Comparison of ENCODE assay signal across 8 mouse cellular contexts in genomic region chr8:48844961-48845360, GRCm38 (mm10). TPM values are rescaled to one million over a fixed set of nuclear protein-coding genes. Genes with fewer than 3 reads are reported as not detected.
DNase-seq lines count a peak whose midpoint lies in the region; ATAC-seq and TF ChIP-seq lines count a peak whose summit lies in the region.

No protein-coding gene starts in this region.

- peaks cover 33% of the 10 kb centered on the region for H3K27me3 ChIP-seq in lung, postnatal 0 days (replicated peaks; ENCODE audit: insufficient read depth, low read length)
- peaks cover 21% of the 10 kb centered on the region for H3K27me3 ChIP-seq in hindbrain, embryonic 15.5 days
- peaks cover 59% of the 10 kb centered on the region for H3K27me3 ChIP-seq in liver, embryonic 12.5 days (replicated peaks)
- H3K27me3 ChIP-seq in stomach, postnatal 0 days (ENCODE audit: control insufficient read depth, insufficient read depth, low read length): no peaks in the 10 kb centered on the region

- no peaks in the 10 kb centered on the region for H3K9me3 ChIP-seq in lung, postnatal 0 days (ENCODE audit: low read length)
- H3K9me3 ChIP-seq in hindbrain, embryonic 15.5 days: no peaks in the 10 kb centered on the region
- H3K9me3 ChIP-seq in liver, embryonic 12.5 days (replicated peaks): no peaks in the 10 kb centered on the region
- H3K9me3 ChIP-seq in stomach, postnatal 0 days (ENCODE audit: control insufficient read depth, low read length): no peaks in the 10 kb centered on the region

- 9% methylated on average over 12 of the region's 12 CpGs for WGBS in lung, postnatal 0 days
- WGBS in hindbrain, embryonic 15.5 days: 8% methylated on average over 12 of the region's 12 CpGs
- 6% methylated on average over 12 of the region's 12 CpGs for WGBS in liver, embryonic 12.5 days (ENCODE audit: insufficient replicate concordance)
- 20% methylated on average over 12 of the region's 12 CpGs for WGBS in stomach, postnatal 0 days

- no peak for TF ChIP-seq EP300 in lung, postnatal 0 days (IDR thresholded peaks at IDR 0.05)
- TF ChIP-seq EP300 in stomach, postnatal 0 days (optimal IDR thresholded peaks at IDR 0.05): no peak

- DNase-seq in lung, postnatal 0 days (ENCODE audit: low spot score): no peak
- no peak for DNase-seq in lung, adult 18-20 months
- peak; percentile 58 for DNase-seq in stomach, postnatal 0 days (ENCODE audit: low spot score)
- no peak for DNase-seq in right cerebral cortex, postnatal 14 days
- no peak for DNase-seq in urinary bladder, postnatal 14 days (ENCODE audit: low spot score)

- H3K4me2 ChIP-seq in lung, postnatal 0 days (replicated peaks; ENCODE audit: low read depth, low read length): peak overlapping the region; percentile 81; the same call in 1 of the 2 replicates
- peak overlapping the region; percentile 94 for H3K4me2 ChIP-seq in hindbrain, embryonic 15.5 days
- peak overlapping the region; percentile 65 for H3K4me2 ChIP-seq in liver, embryonic 12.5 days
- peak overlapping the region; percentile 84 for H3K4me2 ChIP-seq in stomach, postnatal 0 days (replicated peaks; ENCODE audit: low read depth)

- no peak overlapping the region for H3K27ac ChIP-seq in lung, postnatal 0 days (ENCODE audit: low read length)
- H3K27ac ChIP-seq in hindbrain, embryonic 15.5 days (replicated peaks): no peak overlapping the region
- H3K27ac ChIP-seq in liver, embryonic 12.5 days: no peak overlapping the region
- H3K27ac ChIP-seq in stomach, postnatal 0 days (replicated peaks): 0 out of 2 replicates have a peak overlapping the region, but pooled peaks have one; percentile 3

- ATAC-seq in lung, postnatal 0 days: no peak
- ATAC-seq in hindbrain, embryonic 15.5 days (ENCODE audit: low FRiP score, low read depth): no peak
- no peak for ATAC-seq in liver, embryonic 12.5 days
- ATAC-seq in stomach, postnatal 0 days (ENCODE audit: low FRiP score, low TSS enrichment): peak; percentile 53
- ATAC-seq in monocyte, adult 5-6 weeks (replicated peaks; ENCODE audit: insufficient number of reproducible peaks, low FRiP score, low TSS enrichment, poor library complexity, severe bottlenecking): no peak

- no peak for TF ChIP-seq CTCF in lung, postnatal 0 days (IDR thresholded peaks at IDR 0.05)
- peak; percentile 24; the same call in 1 of the 2 replicates for TF ChIP-seq CTCF in stomach, postnatal 0 days (IDR thresholded peaks at IDR 0.05; ENCODE audit: low read depth)

- 0 out of 2 replicates have a peak, but pooled peaks cover 3% of the 10 kb centered on the region for H3K4me1 ChIP-seq in lung, postnatal 0 days (ENCODE audit: insufficient read depth, low read depth, low read length)
- peaks cover 31% of the 10 kb centered on the region for H3K4me1 ChIP-seq in hindbrain, embryonic 15.5 days (replicated peaks)
- no peaks in the 10 kb centered on the region for H3K4me1 ChIP-seq in liver, embryonic 12.5 days
- H3K4me1 ChIP-seq in stomach, postnatal 0 days (replicated peaks; ENCODE audit: control insufficient read depth, insufficient read depth): no peaks in the 10 kb centered on the region

- H3K4me3 ChIP-seq in lung, postnatal 0 days (ENCODE audit: low read depth, low read length): no peak overlapping the region
- peak overlapping the region; percentile 84 for H3K4me3 ChIP-seq in hindbrain, embryonic 15.5 days
- 0 out of 2 replicates have a peak overlapping the region, but pooled peaks have one; percentile 61 for H3K4me3 ChIP-seq in liver, embryonic 12.5 days
- peak overlapping the region; percentile 96 for H3K4me3 ChIP-seq in stomach, postnatal 0 days (ENCODE audit: low read depth, low read length)

- no peaks in the 10 kb centered on the region for H3K36me3 ChIP-seq in lung, postnatal 0 days (ENCODE audit: insufficient read depth, low read length)
- no peaks in the 10 kb centered on the region for H3K36me3 ChIP-seq in hindbrain, embryonic 15.5 days
- H3K36me3 ChIP-seq in liver, embryonic 12.5 days: no peaks in the 10 kb centered on the region
- no peaks in the 10 kb centered on the region for H3K36me3 ChIP-seq in stomach, postnatal 0 days (ENCODE audit: control insufficient read depth, insufficient read depth, low read length)

- H3K9ac ChIP-seq in lung, postnatal 0 days (replicated peaks; ENCODE audit: low read depth): no peak overlapping the region
- 0 out of 2 replicates have a peak overlapping the region, but pooled peaks have one; percentile 62 for H3K9ac ChIP-seq in hindbrain, embryonic 15.5 days
- no peak overlapping the region for H3K9ac ChIP-seq in liver, embryonic 12.5 days
- H3K9ac ChIP-seq in stomach, postnatal 0 days (ENCODE audit: low read length): no peak overlapping the region; the same call in 1 of the 2 replicates

RNA-seq across cellular contexts. Expression of gene Tenm3, which starts 1.2 kb away (rescaled TPM):
- polyA plus RNA-seq in lung, postnatal 0 days (2015; fragmentation: Nextera tagmentation; extraction: Ambion mirVana): 0.78 and 1.0 TPM in 2 replicates
- 29.6 and 32.7 TPM in 2 replicates for polyA plus RNA-seq in hindbrain, embryonic 15.5 days (2015; fragmentation: Nextera tagmentation; extraction: Ambion mirVana)
- 5.3 and 5.9 TPM in 2 replicates for polyA plus RNA-seq in liver, embryonic 12.5 days (2016; fragmentation: Nextera tagmentation; extraction: Ambion mirVana)
- polyA plus RNA-seq in stomach, postnatal 0 days (2015; fragmentation: Nextera tagmentation; extraction: Ambion mirVana): 3.7 and 4.5 TPM in 2 replicates
- total RNA-seq in monocyte, adult 5-6 weeks (2017): not detected in 3 replicates
